Mouse (Mus musculus) CH12.LX (cell line): ENCODE measurements around the gene Nufip1. TPM values are rescaled to one million over a fixed set of nuclear protein-coding genes. Genes with fewer than 3 reads are reported as not detected.

ENCODE experiments used
- DNase-seq: peaks from one replicate; pipeline ENCODE4 v3.0.0-alpha.2; 2013; ENCODE audit errors: extremely low read depth
- H3K27ac ChIP-seq: 2 replicates; pipeline ENCODE4 v1.5.1; 2012; ENCODE audit warnings: low read depth, mild to moderate bottlenecking, control low read depth, moderate library complexity; ENCODE audit not compliant: insufficient read depth
- H3K27me3 ChIP-seq: replicated peaks from 2 replicates; pipeline ENCODE3; 2012; ENCODE audit warnings: inconsistent platforms
- H3K36me3 ChIP-seq, 2 experiments: replicated peaks in 1 of 2; 2 replicates each; pipeline versions ENCODE3 to v1.6.1; 2012; ENCODE audit warnings: inconsistent platforms in 1 of 2, low read length in 1 of 2, mild to moderate bottlenecking in 1 of 2, mixed read lengths in 1 of 2, moderate library complexity in 1 of 2; ENCODE audit not compliant: control insufficient read depth in 1 of 2, insufficient read depth in 1 of 2
- H3K4me1 ChIP-seq, 2 experiments: 2 replicates each; pipeline ENCODE4 v1.6.1; 2012; ENCODE audit warnings: inconsistent platforms in 1 of 2, moderate library complexity in 1 of 2; ENCODE audit not compliant: insufficient read depth in 2 of 2, control insufficient read depth in 1 of 2
- H3K4me2 ChIP-seq: 2 replicates; pipeline ENCODE4 v1.6.1; 2012; ENCODE audit warnings: low read depth, mild to moderate bottlenecking, control low read depth; ENCODE audit not compliant: poor library complexity, insufficient read depth, severe bottlenecking
- H3K4me3 ChIP-seq, 3 experiments: fragments of 150-350 bp in 1 of 3; sonication (generic) in 1 of 3; replicated peaks in 1 of 3; 2 replicates each; pipeline versions ENCODE3 to v1.5.1; 2011 to 2012; ENCODE audit warnings: low read depth in 2 of 3, low read length in 2 of 3, mild to moderate bottlenecking in 2 of 3, moderate library complexity in 2 of 3, control low read depth in 1 of 3, improper control_type of control experiment in 1 of 3, inconsistent platforms in 1 of 3, mixed read lengths in 1 of 3; ENCODE audit not compliant: poor library complexity in 1 of 3
- H3K79me2 ChIP-seq: replicated peaks from 2 replicates; pipeline ENCODE4 v1.6.1; 2012; ENCODE audit warnings: mild to moderate bottlenecking, moderate library complexity; ENCODE audit not compliant: control insufficient read depth, poor library complexity, insufficient read depth, severe bottlenecking; ENCODE audit errors: extremely low read depth
- H3K9ac ChIP-seq: 2 replicates; pipeline ENCODE4 v1.6.1; 2012; ENCODE audit warnings: low read depth, mild to moderate bottlenecking, control low read depth, moderate library complexity; ENCODE audit not compliant: insufficient read depth
- H3K9me3 ChIP-seq: replicated peaks from 2 replicates; pipeline ENCODE3; 2012; ENCODE audit warnings: low read length, inconsistent platforms, mixed read lengths
- CHD2 ChIP-seq: IDR thresholded peaks from 2 replicates; pipeline ENCODE4 v1.6.1; 2011; ENCODE audit warnings: low read length, improper control_type of control experiment
- ELF1 ChIP-seq: IDR thresholded peaks from 2 replicates; pipeline ENCODE4 v1.6.1; 2014; ENCODE audit warnings: low read depth, mild to moderate bottlenecking, inconsistent platforms, low read length, improper control_type of control experiment
- ETS1 ChIP-seq: conservative IDR thresholded peaks from 2 replicates; pipeline ENCODE4 v1.6.1; 2012; ENCODE audit warnings: low read depth, mild to moderate bottlenecking, inconsistent platforms, low read length, improper control_type of control experiment, moderate library complexity
- GABPA ChIP-seq: IDR thresholded peaks from 2 replicates; pipeline ENCODE4 v1.6.1; 2012; ENCODE audit warnings: low read depth, low read length, improper control_type of control experiment, inconsistent platforms; ENCODE audit not compliant: insufficient replicate concordance
- IRF4 ChIP-seq: IDR thresholded peaks from 2 replicates; pipeline ENCODE4 v1.6.1; 2014; ENCODE audit warnings: low read depth, mild to moderate bottlenecking, inconsistent platforms, low read length, improper control_type of control experiment
- JUN ChIP-seq: IDR thresholded peaks from 2 replicates; pipeline ENCODE4 v1.6.1; 2011; ENCODE audit warnings: low read depth, mild to moderate bottlenecking, low read length, improper control_type of control experiment, moderate library complexity; ENCODE audit not compliant: insufficient read depth
- JUND ChIP-seq: conservative IDR thresholded peaks from 2 replicates; pipeline ENCODE4 v1.6.1; 2011; ENCODE audit warnings: low read depth, low read length, improper control_type of control experiment
- KAT2A ChIP-seq: IDR thresholded peaks from 2 replicates; pipeline ENCODE4 v1.6.1; 2012; ENCODE audit warnings: low read length, improper control_type of control experiment, inconsistent platforms; ENCODE audit not compliant: insufficient replicate concordance
- MAFK ChIP-seq: IDR thresholded peaks from 2 replicates; pipeline ENCODE4 v1.6.1; 2011; ENCODE audit warnings: low read length, improper control_type of control experiment; ENCODE audit not compliant: insufficient replicate concordance
- MAZ ChIP-seq: IDR thresholded peaks from 2 replicates; pipeline ENCODE4 v1.6.1; 2012; ENCODE audit warnings: low read depth, mild to moderate bottlenecking, inconsistent platforms, low read length, improper control_type of control experiment, moderate library complexity
- MEF2A ChIP-seq: IDR thresholded peaks from 2 replicates; pipeline ENCODE4 v1.6.1; 2014; ENCODE audit warnings: low read depth, mild to moderate bottlenecking, inconsistent platforms, low read length, improper control_type of control experiment, borderline replicate concordance
- MYC ChIP-seq: IDR thresholded peaks from 2 replicates; pipeline ENCODE4 v1.6.1; 2011; ENCODE audit warnings: low read depth, mild to moderate bottlenecking, improper control_type of control experiment, low read length
- POLR2A ChIP-seq: IDR thresholded peaks from 2 replicates; pipeline ENCODE4 v1.6.1; 2011; ENCODE audit warnings: low read depth, mild to moderate bottlenecking, improper control_type of control experiment, low read length
- RAD21 ChIP-seq: IDR thresholded peaks from 2 replicates; pipeline ENCODE4 v1.6.1; 2011; ENCODE audit warnings: low read depth, mild to moderate bottlenecking, low read length, improper control_type of control experiment, moderate library complexity
- RCOR1 ChIP-seq: conservative IDR thresholded peaks from 2 replicates; pipeline ENCODE4 v1.6.1; 2012; ENCODE audit warnings: low read depth, mild to moderate bottlenecking, inconsistent platforms, low read length, improper control_type of control experiment
- SIN3A ChIP-seq: IDR thresholded peaks from 2 replicates; pipeline ENCODE4 v1.6.1; 2012; ENCODE audit warnings: low read length, improper control_type of control experiment, inconsistent platforms
- SMC3 ChIP-seq: IDR thresholded peaks from 2 replicates; pipeline ENCODE4 v1.6.1; 2011; ENCODE audit warnings: low read depth, low read length, improper control_type of control experiment
- UBTF ChIP-seq: IDR thresholded peaks from 2 replicates; pipeline ENCODE4 v1.6.1; 2012; ENCODE audit warnings: low read depth, mild to moderate bottlenecking, inconsistent platforms, low read length, improper control_type of control experiment, moderate library complexity
- USF1 ChIP-seq: IDR thresholded peaks from 2 replicates; pipeline ENCODE4 v1.6.1; 2014; ENCODE audit warnings: low read depth, mild to moderate bottlenecking, inconsistent platforms, low read length, improper control_type of control experiment
- USF2 ChIP-seq: conservative IDR thresholded peaks from 2 replicates; pipeline ENCODE4 v1.6.1; 2011; ENCODE audit warnings: low read depth, low read length, improper control_type of control experiment
- ZKSCAN1 ChIP-seq: IDR thresholded peaks from 2 replicates; pipeline ENCODE4 v1.6.1; 2012; ENCODE audit warnings: low read depth, inconsistent platforms, low read length, improper control_type of control experiment, borderline replicate concordance
- dilution Hi-C: fragments of 300-500 bp; cut with MboI; formaldehyde crosslinking; loops from 2 replicates; pipeline ENCODE4 v1.14.3; 2020; ENCODE audit warnings: low sequenced_read_pairs; ENCODE audit not compliant: extremely low pct_unique_long_range_greater_than_20kb, extremely low pct_ligation_motif_present
- in situ Hi-C: fragments of 300-500 bp; cut with MboI; formaldehyde crosslinking; loops from 3 replicates; pipeline ENCODE4 v1.14.3; 2019; ENCODE audit warnings: low sequenced_read_pairs, low pct_ligation_motif_present, low pct_unique_long_range_greater_than_20kb, mixed read lengths
- polyA plus RNA-seq: library from polyadenylated mRNA; unstranded; fragments of >175 nt; gene quantifications from 2 replicates; pipeline ENCODE4 v1.2.1, GENCODE M21; 2012; ENCODE audit warnings: low read depth; ENCODE audit not compliant: insufficient read length
- total RNA-seq, 2 experiments: library from RNA; depleted of rRNA; stranded (reverse); fragments of 300-350 nt in 1 of 2; fragments of >200 nt in 1 of 2; gene quantifications; 2 replicates each; pipeline ENCODE4 v1.2.3; 2012 to 2014

The Nufip1 gene
- total and polyA plus RNA-seq, 3 experiments = 14.8 to 32.1 (median 24.6) TPM

- no peak for DNase-seq
- Histone ChIP-seq H3K27me3 (no peaks in the 10 kb centered on the region), H3K36me3 (no peaks in the 10 kb centered on the region), H3K4me1 (peaks cover 2 to 8% of the 10 kb centered on the region in 2 experiments; a peak in 3 of 4 replicates), H3K27ac (no peak overlapping the region), H3K4me2 (no peak overlapping the region), H3K9me3 (peaks cover 3% of the 10 kb centered on the region), H3K9ac (no peak overlapping the region), H3K4me3 (no peak overlapping the region), H3K79me2 (no peaks in the 10 kb centered on the region)
- TF ChIP-seq JUND (no peak), UBTF (no peak), CHD2 (no peak), RAD21 (no peak), JUN (no peak), POLR2A (no peak), USF1 (no peak), SMC3 (no peak), KAT2A (no peak), GABPA (no peak), ELF1 (no peak), MEF2A (no peak), MYC (no peak), USF2 (no peak), RCOR1 (no peak)
- in situ Hi-C loops = loop anchor here (10.0 to 25.0 kb wide), 2 partner anchors 75 to 842 kb away; no protein-coding TSS in a partner anchor
- dilution Hi-C loops = no loop called here
Measured at GRCm38 (mm10) chr14:76169876-76170466, 59.3 kb downstream of the Nufip1 start.

- H3K27me3 ChIP-seq = no peaks in the 10 kb centered on the region
- H3K4me2 ChIP-seq = no peak overlapping the region
- H3K9ac ChIP-seq = no peak overlapping the region
- no peak overlapping the region for H3K4me3 ChIP-seq
- H3K79me2 ChIP-seq = no peaks in the 10 kb centered on the region
- dilution Hi-C loops = no loop called here
- no peak overlapping the region for H3K27ac ChIP-seq
- DNase-seq = no peak
- peaks cover 2 to 8% of the 10 kb centered on the region in 2 experiments; a peak in 3 of 4 replicates for H3K4me1 ChIP-seq
- H3K36me3 ChIP-seq = no peaks in the 10 kb centered on the region
- in situ Hi-C loops = loop anchor here (10.0 to 25.0 kb wide), 2 partner anchors 74 to 841 kb away; no protein-coding TSS in a partner anchor
- peaks cover 3% of the 10 kb centered on the region for H3K9me3 ChIP-seq
- TF ChIP-seq ETS1 = no peak
- TF ChIP-seq MAZ = no peak
- no peak for TF ChIP-seq IRF4
- TF ChIP-seq USF2 = no peak
- TF ChIP-seq ZKSCAN1 = no peak
- no peak for TF ChIP-seq JUN
- no peak for TF ChIP-seq RAD21
- TF ChIP-seq MAFK = no peak
- TF ChIP-seq USF1 = no peak
- no peak for TF ChIP-seq CHD2
- no peak for TF ChIP-seq UBTF
- no peak for TF ChIP-seq SIN3A
Measured at GRCm38 (mm10) chr14:76171285-76171684, 60.6 kb downstream of the Nufip1 start.
